Mouse (Mus musculus) kidney, embryonic 15.5 days (tissue): ENCODE results near the gene Arid5b. TPM values are rescaled to one million over a fixed set of nuclear protein-coding genes. Genes with fewer than 3 reads are reported as not detected.

Source experiments
- ATAC-seq: fragments of 200-750 bp; cut with Nextera tagmentation; replicated peaks from 2 replicates; pipeline ENCODE4 v1.8.0; 2017; ENCODE audit warnings: moderate TSS enrichment; ENCODE audit not compliant: low FRiP score
- H3K27ac ChIP-seq: fragments of 300-500 bp; sonication (generic); 2 replicates; pipeline ENCODE4 v1.5.1; 2015; ENCODE audit warnings: mild to moderate bottlenecking, inconsistent platforms
- H3K27me3 ChIP-seq: fragments of 300-500 bp; sonication (generic); 2 replicates; pipeline ENCODE4 v1.6.1; 2015; ENCODE audit warnings: inconsistent platforms
- H3K36me3 ChIP-seq: fragments of 300-500 bp; sonication (generic); 2 replicates; pipeline ENCODE4 v1.6.1; 2015; ENCODE audit warnings: inconsistent platforms
- H3K4me1 ChIP-seq: fragments of 300-500 bp; sonication (generic); 2 replicates; pipeline ENCODE4 v1.6.1; 2015; ENCODE audit warnings: inconsistent platforms
- H3K4me2 ChIP-seq: fragments of 300-500 bp; sonication (generic); 2 replicates; pipeline ENCODE4 v1.6.1; 2015; ENCODE audit warnings: moderate library complexity, mild to moderate bottlenecking, inconsistent platforms
- H3K4me3 ChIP-seq: fragments of 300-500 bp; sonication (generic); replicated peaks from 2 replicates; pipeline ENCODE4 v1.5.1; 2015; ENCODE audit warnings: mild to moderate bottlenecking, inconsistent platforms
- H3K9ac ChIP-seq: fragments of 300-500 bp; sonication (generic); 2 replicates; pipeline ENCODE4 v1.6.1; 2015; ENCODE audit warnings: mild to moderate bottlenecking, inconsistent platforms
- H3K9me3 ChIP-seq: fragments of 300-500 bp; sonication (generic); replicated peaks from 2 replicates; pipeline ENCODE4 v1.6.1; 2016; ENCODE audit warnings: inconsistent platforms
- WGBS: fragments of 180-500 bp; shearing (Covaris S2); methylation state at CpG from one replicate; pipeline ENCODE4 v1.1.7; 2015; ENCODE audit warnings: mixed read lengths; 5-methylcytosine and 5-hydroxymethylcytosine counted together
- polyA plus RNA-seq: library from polyadenylated mRNA; unstranded; fragments of >200 nt; fragmentation: Nextera tagmentation; extraction: Ambion mirVana; gene quantifications from 2 replicates; pipeline ENCODE4 v1.2.1, GENCODE M21; 2015

The Arid5b gene
- polyA plus RNA-seq, 1 experiment from 2014 or later: 38.6 TPM

DNA sequence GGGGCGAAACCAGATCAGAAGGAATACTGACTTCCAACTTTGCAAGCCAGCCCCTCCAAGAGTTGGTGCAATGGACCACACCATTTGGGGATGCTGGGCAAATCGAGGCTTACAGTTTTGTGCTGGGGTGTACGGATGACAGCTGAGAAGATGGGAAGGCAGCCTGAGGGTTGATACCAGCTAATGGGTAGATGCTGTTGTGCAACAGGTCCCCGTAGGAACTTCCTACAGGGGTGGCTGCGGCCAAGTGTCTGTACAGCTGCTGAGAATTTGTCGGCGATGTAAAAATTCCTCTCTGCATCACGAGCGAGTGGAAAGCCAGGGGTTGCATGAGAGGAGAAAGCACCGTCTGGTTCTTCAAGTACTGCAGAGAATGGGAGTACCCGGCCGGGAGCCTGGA is 182.1 kb downstream of the Arid5b start:
- H3K36me3 ChIP-seq: peaks cover 86% of the 10 kb centered on the region
- no peak overlapping the region for H3K27ac ChIP-seq
- no peaks in the 10 kb centered on the region for H3K27me3 ChIP-seq
- no peaks in the 10 kb centered on the region for H3K9me3 ChIP-seq
- no peak overlapping the region for H3K4me2 ChIP-seq
- no peak overlapping the region for H3K9ac ChIP-seq
- no peak overlapping the region for H3K4me3 ChIP-seq
- peaks cover 5% of the 10 kb centered on the region for H3K4me1 ChIP-seq
- WGBS: 95% methylated on average over 12 of the region's 12 CpGs
- no peak for ATAC-seq

- 87% methylated on average over 2 of the region's 2 CpGs for WGBS
- Histone ChIP-seq H3K4me1 (peaks cover 10% of the 10 kb centered on the region; the same call in 1 of the 2 replicates), H3K27me3 (no peaks in the 10 kb centered on the region), H3K9me3 (no peaks in the 10 kb centered on the region), H3K4me3 (no peak overlapping the region), H3K4me2 (no peak overlapping the region), H3K36me3 (peaks cover 73% of the 10 kb centered on the region), H3K9ac (no peak overlapping the region), H3K27ac (no peak overlapping the region)
- no peak for ATAC-seq
These were observed 183.4 kb downstream of the Arid5b start for GRCm38 (mm10) chr10:68095136-68095535.

DNA sequence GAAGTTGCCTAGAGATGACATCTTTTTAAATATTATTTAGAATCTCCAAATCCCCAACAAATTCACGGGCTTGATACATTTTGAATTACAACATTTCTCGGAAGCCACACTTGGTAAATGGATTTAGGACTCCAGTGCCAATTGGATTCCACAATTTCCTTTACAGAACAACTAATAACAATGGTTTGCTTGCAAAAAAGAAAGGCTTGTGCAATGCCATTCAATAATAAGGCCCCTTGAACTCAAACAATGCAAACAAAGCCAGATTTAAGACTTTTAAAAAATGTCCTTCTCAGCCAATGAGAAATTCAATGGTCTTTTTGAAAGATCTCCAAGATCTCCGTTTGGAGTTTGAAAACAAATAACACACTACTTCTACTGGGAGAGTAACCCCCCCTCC is 185.0 kb downstream of the Arid5b start:
- Histone ChIP-seq H3K27me3 (no peaks in the 10 kb centered on the region), H3K9ac (no peak overlapping the region), H3K4me1 (peaks cover 13% of the 10 kb centered on the region), H3K27ac (no peak overlapping the region), H3K4me3 (no peak overlapping the region), H3K9me3 (no peaks in the 10 kb centered on the region), H3K4me2 (no peak overlapping the region), H3K36me3 (peaks cover 61% of the 10 kb centered on the region)
- ATAC-seq: no peak
- WGBS: 84% methylated on average over 3 of the region's 3 CpGs

- Histone ChIP-seq H3K4me1 (peaks cover 13% of the 10 kb centered on the region), H3K27ac (no peak overlapping the region), H3K36me3 (peaks cover 44% of the 10 kb centered on the region), H3K9me3 (no peaks in the 10 kb centered on the region), H3K27me3 (no peaks in the 10 kb centered on the region), H3K9ac (no peak overlapping the region), H3K4me3 (no peak overlapping the region), H3K4me2 (no peak overlapping the region)
- WGBS: 46% methylated on average over 4 of the region's 4 CpGs
- ATAC-seq: no peak
These were observed 186.7 kb downstream of the Arid5b start for GRCm38 (mm10) chr10:68091840-68092239.

- Histone ChIP-seq H3K9me3 (no peaks in the 10 kb centered on the region), H3K27ac (peak overlapping the region; percentile 24), H3K36me3 (peaks cover 36% of the 10 kb centered on the region), H3K27me3 (no peaks in the 10 kb centered on the region), H3K4me3 (no peak overlapping the region), H3K4me2 (no peak overlapping the region), H3K9ac (no peak overlapping the region), H3K4me1 (peaks cover 13% of the 10 kb centered on the region)
- WGBS: 71% methylated on average over 11 of the region's 11 CpGs
- ATAC-seq: no peak
These were observed 187.5 kb downstream of the Arid5b start for GRCm38 (mm10) chr10:68091011-68091410.

- Histone ChIP-seq H3K4me1 (peaks cover 13% of the 10 kb centered on the region), H3K27me3 (no peaks in the 10 kb centered on the region), H3K4me2 (no peak overlapping the region), H3K4me3 (no peak overlapping the region), H3K27ac (peak overlapping the region; percentile 24), H3K9me3 (no peaks in the 10 kb centered on the region), H3K36me3 (peaks cover 31% of the 10 kb centered on the region), H3K9ac (no peak overlapping the region)
- ATAC-seq: no peak
- 41% methylated on average over 3 of the region's 3 CpGs for WGBS
These were observed 188.0 kb downstream of the Arid5b start for GRCm38 (mm10) chr10:68090544-68090943.

- Histone ChIP-seq H3K9me3 (no peaks in the 10 kb centered on the region), H3K27me3 (no peaks in the 10 kb centered on the region), H3K9ac (no peak overlapping the region), H3K4me2 (no peak overlapping the region), H3K4me1 (peaks cover 13% of the 10 kb centered on the region), H3K36me3 (peaks cover 28% of the 10 kb centered on the region), H3K4me3 (no peak overlapping the region), H3K27ac (no peak overlapping the region)
- no peak for ATAC-seq
- 48% methylated on average over 4 of the region's 4 CpGs for WGBS
These were observed 188.4 kb downstream of the Arid5b start for GRCm38 (mm10) chr10:68090197-68090535.

GRCm38 (mm10) chr10:68089435-68090196 is 188.9 kb downstream of the Arid5b start:
- H3K36me3 ChIP-seq: peaks cover 22% of the 10 kb centered on the region
- no peak overlapping the region for H3K9ac ChIP-seq
- H3K4me2 ChIP-seq: no peak overlapping the region
- H3K4me1 ChIP-seq: peaks cover 13% of the 10 kb centered on the region
- ATAC-seq: no peak
- WGBS: 63% methylated on average over 15 of the region's 15 CpGs
- H3K27me3 ChIP-seq: no peaks in the 10 kb centered on the region
- H3K27ac ChIP-seq: no peak overlapping the region
- no peak overlapping the region for H3K4me3 ChIP-seq
- H3K9me3 ChIP-seq: no peaks in the 10 kb centered on the region

DNA sequence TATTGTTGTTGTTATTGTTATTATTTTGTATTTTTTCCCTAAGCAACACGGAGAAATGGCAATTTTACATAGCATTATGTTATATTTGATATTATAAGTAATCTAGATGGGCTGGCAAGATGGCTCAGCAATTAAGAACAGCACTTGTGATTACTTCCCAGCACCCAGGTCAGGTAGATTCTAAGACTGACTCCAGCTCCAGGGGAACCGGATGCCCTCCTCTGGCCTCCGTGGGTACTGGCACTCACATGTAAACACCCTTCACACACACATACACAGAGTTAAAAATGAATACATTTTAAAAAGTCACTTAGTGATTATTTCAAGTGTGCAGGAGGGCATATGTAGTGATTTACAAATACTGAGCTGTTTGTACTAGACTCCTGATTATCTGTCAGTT is 190.8 kb downstream of the Arid5b start:
- Histone ChIP-seq H3K4me2 (no peak overlapping the region), H3K4me1 (peaks cover 13% of the 10 kb centered on the region), H3K4me3 (no peak overlapping the region), H3K27me3 (no peaks in the 10 kb centered on the region), H3K27ac (no peak overlapping the region), H3K36me3 (peaks cover 5% of the 10 kb centered on the region), H3K9ac (no peak overlapping the region), H3K9me3 (no peaks in the 10 kb centered on the region)
- ATAC-seq: no peak
- WGBS: 89% methylated on average over 3 of the region's 3 CpGs

GRCm38 (mm10) chr10:68086973-68087372 is 191.6 kb downstream of the Arid5b start:
- Histone ChIP-seq H3K9me3 (no peaks in the 10 kb centered on the region), H3K4me2 (no peak overlapping the region), H3K4me3 (no peak overlapping the region), H3K36me3 (no peaks in the 10 kb centered on the region), H3K9ac (no peak overlapping the region), H3K27ac (no peak overlapping the region), H3K27me3 (no peaks in the 10 kb centered on the region), H3K4me1 (peaks cover 13% of the 10 kb centered on the region)
- WGBS: 78% methylated on average over 4 of the region's 4 CpGs
- no peak for ATAC-seq

- Histone ChIP-seq H3K4me2 (no peak overlapping the region), H3K9me3 (no peaks in the 10 kb centered on the region), H3K4me3 (no peak overlapping the region), H3K9ac (no peak overlapping the region), H3K36me3 (no peaks in the 10 kb centered on the region), H3K27ac (no peak overlapping the region), H3K4me1 (peaks cover 4% of the 10 kb centered on the region), H3K27me3 (no peaks in the 10 kb centered on the region)
- no peak for ATAC-seq
- WGBS: 79% methylated on average over 4 of the region's 4 CpGs
These were observed 193.0 kb downstream of the Arid5b start for GRCm38 (mm10) chr10:68085574-68085973.

DNA sequence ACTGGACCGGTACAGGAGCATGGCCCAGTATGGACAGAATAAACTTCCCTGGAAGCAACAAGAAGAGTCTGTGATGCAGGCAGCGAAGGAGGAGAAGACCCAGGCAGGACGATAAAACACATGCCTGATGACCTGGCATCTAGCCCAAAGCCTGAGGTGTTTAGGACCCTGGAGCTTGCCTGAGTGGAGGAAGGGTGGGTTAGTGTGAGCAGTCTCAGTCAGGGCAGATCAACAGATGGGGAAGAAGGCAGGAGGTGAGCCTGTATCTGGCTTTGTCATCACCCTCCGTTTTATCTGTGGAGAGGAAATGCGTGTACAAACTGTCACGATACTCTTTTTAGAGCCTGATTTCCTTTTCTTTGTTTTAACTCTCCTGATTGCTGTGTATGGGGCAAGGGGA is 196.8 kb downstream of the Arid5b start:
- Histone ChIP-seq H3K4me2 (no peak overlapping the region), H3K36me3 (no peaks in the 10 kb centered on the region), H3K4me3 (no peak overlapping the region), H3K9ac (no peak overlapping the region), H3K9me3 (no peaks in the 10 kb centered on the region), H3K27me3 (no peaks in the 10 kb centered on the region), H3K4me1 (no peaks in the 10 kb centered on the region), H3K27ac (no peak overlapping the region)
- ATAC-seq: no peak
- 57% methylated on average over 6 of the region's 6 CpGs for WGBS
